Mouse (Mus musculus) cortical plate, adult 2 months (tissue): ENCODE results near the gene Bmp2.

Source experiments
- CTCF ChIP-seq: fragments of 200-500 bp; IDR thresholded peaks from 2 replicates; pipeline ENCODE4 v1.5.1; 2011; ENCODE audit warnings: mild to moderate bottlenecking, control low read depth, low read length; ENCODE audit not compliant: insufficient read depth; ENCODE audit errors: extremely low read depth
- POLR2A ChIP-seq: fragments of 200-500 bp; IDR thresholded peaks from 2 replicates; pipeline ENCODE4 v1.6.1; 2011; ENCODE audit warnings: mild to moderate bottlenecking, low read length, control low read depth; ENCODE audit not compliant: insufficient read depth; ENCODE audit errors: extremely low read depth

- TF ChIP-seq CTCF (no peak), POLR2A (no peak)
These were observed 22.6 kb upstream of the Bmp2 start for GRCm38 (mm10) chr2:133529396-133529795.
